Mouse (Mus musculus) CH12.LX (cell line): ENCODE results near the gene Samd14.

Experiments
- CTCF ChIP-seq, 2 experiments: IDR thresholded peaks in 1 of 2; conservative IDR thresholded peaks in 1 of 2; 2 replicates each; pipeline ENCODE4 v1.5.1; 2011 to 2012; ENCODE audit warnings: low read depth in 2 of 2, low read length in 2 of 2, improper control_type of control experiment in 1 of 2, inconsistent platforms in 1 of 2, mild to moderate bottlenecking in 1 of 2, moderate library complexity in 1 of 2
- ELF1 ChIP-seq: IDR thresholded peaks from 2 replicates; pipeline ENCODE4 v1.6.1; 2014; ENCODE audit warnings: low read depth, mild to moderate bottlenecking, inconsistent platforms, low read length, improper control_type of control experiment
- PAX5 ChIP-seq: IDR thresholded peaks from 2 replicates; pipeline ENCODE4 v1.6.1; 2012; ENCODE audit warnings: low read length, inconsistent platforms, mixed read lengths
- POLR2A ChIP-seq: IDR thresholded peaks from 2 replicates; pipeline ENCODE4 v1.6.1; 2011; ENCODE audit warnings: low read depth, mild to moderate bottlenecking, improper control_type of control experiment, low read length
- POLR2AphosphoS2 ChIP-seq: IDR thresholded peaks from 2 replicates; pipeline ENCODE4 v1.6.1; 2011; ENCODE audit warnings: low read depth, low read length, improper control_type of control experiment
- RAD21 ChIP-seq: IDR thresholded peaks from 2 replicates; pipeline ENCODE4 v1.6.1; 2011; ENCODE audit warnings: low read depth, mild to moderate bottlenecking, low read length, improper control_type of control experiment, moderate library complexity
- SIN3A ChIP-seq: IDR thresholded peaks from 2 replicates; pipeline ENCODE4 v1.6.1; 2012; ENCODE audit warnings: low read length, improper control_type of control experiment, inconsistent platforms
- USF1 ChIP-seq: IDR thresholded peaks from 2 replicates; pipeline ENCODE4 v1.6.1; 2014; ENCODE audit warnings: low read depth, mild to moderate bottlenecking, inconsistent platforms, low read length, improper control_type of control experiment
- ZKSCAN1 ChIP-seq: IDR thresholded peaks from 2 replicates; pipeline ENCODE4 v1.6.1; 2012; ENCODE audit warnings: low read depth, inconsistent platforms, low read length, improper control_type of control experiment, borderline replicate concordance

DNA sequence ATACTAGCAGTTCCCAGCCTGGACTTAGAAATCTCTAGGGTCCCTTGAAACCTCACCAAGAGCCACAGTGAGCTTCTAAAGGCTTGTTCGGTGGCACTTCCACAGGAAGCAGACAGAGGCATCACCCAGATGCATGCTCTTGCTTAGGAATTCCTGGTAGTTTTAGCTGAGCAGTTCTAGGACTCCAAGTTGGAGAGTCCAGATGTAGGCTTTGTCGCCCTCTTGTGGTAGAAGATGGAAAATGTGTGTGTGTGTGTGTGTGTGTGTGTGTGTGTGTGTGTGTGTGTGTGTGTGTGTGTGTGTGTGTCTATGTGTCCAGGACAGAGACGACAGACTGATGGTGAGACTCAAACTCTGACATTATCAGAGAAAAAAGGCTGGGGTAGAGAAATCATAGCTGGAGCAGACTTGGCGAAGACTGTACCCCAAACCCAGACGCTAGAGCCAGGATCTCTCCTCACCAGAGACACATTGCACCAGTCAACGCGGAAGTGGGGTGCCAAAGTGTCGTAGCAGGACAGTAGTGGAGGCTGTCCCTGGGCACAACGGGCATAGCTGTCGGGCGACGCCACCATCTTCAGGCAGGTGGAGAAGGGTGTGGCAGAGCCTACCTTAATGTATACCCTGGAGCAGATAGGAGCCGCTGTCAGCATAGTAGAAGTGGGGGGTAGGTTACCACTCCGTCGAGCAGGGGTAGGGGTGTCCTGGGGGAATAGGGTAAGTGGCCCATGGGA is 39.3 kb upstream of the Samd14 start:
- TF ChIP-seq POLR2A (no peak), ELF1 (peak; percentile 38; the same call in 1 of the 2 replicates), PAX5 (no peak), SIN3A (0 out of 2 replicates have a peak, but pooled peaks have one; percentile 22), RAD21 (peak; percentile 66), CTCF (conservative IDR thresholded peaks at IDR 0.05 in 1 of 2, IDR thresholded peaks at IDR 0.05 in 1 of 2; ENCODE audit: low read depth in 2 of 2, low read length in 2 of 2) (peak; percentile 68 to 90), POLR2AphosphoS2 (no peak), ZKSCAN1 (no peak), USF1 (no peak)
